Mouse (Mus musculus) ES-Bruce4 (cell line): Measurements from ENCODE around the gene Fam81a. TPM values are rescaled to one million over a fixed set of nuclear protein-coding genes. Genes with fewer than 3 reads are reported as not detected.

ENCODE experiments used
- H3K27ac ChIP-seq: 2 replicates; pipeline ENCODE4 v1.5.1; 2012; ENCODE audit warnings: low read length, inconsistent platforms; ENCODE audit not compliant: insufficient read depth
- H3K27me3 ChIP-seq: 2 replicates; pipeline ENCODE4 v1.6.1; 2012; ENCODE audit warnings: mild to moderate bottlenecking, low read length, inconsistent platforms; ENCODE audit not compliant: control insufficient read depth, poor library complexity, insufficient read depth, severe bottlenecking
- H3K36me3 ChIP-seq: 2 replicates; pipeline ENCODE4 v1.6.1; 2012; ENCODE audit warnings: inconsistent platforms, mild to moderate bottlenecking, low read length, moderate library complexity; ENCODE audit not compliant: control insufficient read depth, poor library complexity, insufficient read depth, severe bottlenecking
- H3K4me1 ChIP-seq: one replicate; pipeline ENCODE4 v1.8.1; 2011; ENCODE audit warnings: low read length; ENCODE audit not compliant: control insufficient read depth, insufficient read depth
- H3K4me3 ChIP-seq: 2 replicates; pipeline ENCODE4 v1.5.1; 2011; ENCODE audit warnings: low read depth, mild to moderate bottlenecking, low read length
- H3K9ac ChIP-seq: 2 replicates; pipeline ENCODE4 v1.6.1; 2012; ENCODE audit warnings: low read depth, mild to moderate bottlenecking, inconsistent platforms; ENCODE audit not compliant: poor library complexity, severe bottlenecking
- H3K9me3 ChIP-seq: replicated peaks from 2 replicates; pipeline ENCODE4 v1.6.1; 2012; ENCODE audit warnings: mild to moderate bottlenecking, low read length, inconsistent platforms; ENCODE audit not compliant: control insufficient read depth, poor library complexity, insufficient read depth, severe bottlenecking
- CTCF ChIP-seq: IDR thresholded peaks from one replicate; pipeline ENCODE4 v1.8.1; 2011; ENCODE audit warnings: low read depth, low read length
- EP300 ChIP-seq: IDR thresholded peaks from 2 replicates; pipeline ENCODE4 v1.6.1; 2011; ENCODE audit warnings: low read depth, low read length; ENCODE audit not compliant: insufficient read depth
- POLR2A ChIP-seq: IDR thresholded peaks from one replicate; pipeline ENCODE4 v1.8.1; 2011; ENCODE audit warnings: low read length; ENCODE audit not compliant: insufficient read depth
- polyA plus RNA-seq: library from polyadenylated mRNA; stranded (reverse); fragments of >200 nt; gene quantifications from 2 replicates; pipeline ENCODE4 v1.2.4, GENCODE M21; 2011; ENCODE audit warnings: low read depth; ENCODE audit not compliant: missing spikeins, insufficient read depth, insufficient read length

Fam81a gene
- polyA plus RNA-seq, 1 experiment: 8.3 TPM

DNA sequence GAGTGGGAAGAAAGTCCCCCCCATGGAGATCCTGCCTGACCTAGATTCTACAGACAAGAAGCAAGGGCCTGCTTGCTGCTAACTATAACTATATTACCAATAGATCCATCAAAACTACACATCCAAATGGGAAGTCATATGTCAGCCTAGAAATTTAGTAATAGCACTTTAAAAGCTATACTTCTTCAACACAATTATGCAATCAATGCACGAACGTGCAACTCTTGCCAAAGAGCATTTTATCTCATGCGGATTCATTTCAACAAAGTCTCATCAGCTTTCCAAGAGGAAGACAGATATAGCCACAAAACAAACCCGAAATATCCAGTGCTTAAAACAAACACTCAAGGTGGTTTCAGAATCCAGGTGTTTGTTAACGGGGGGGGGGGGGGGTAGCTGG, 36.8 kb downstream of the Fam81a start:
- H3K4me1 ChIP-seq: no peaks in the 10 kb centered on the region
- no peak for TF ChIP-seq EP300
- TF ChIP-seq CTCF: no peak
- TF ChIP-seq POLR2A: no peak
- H3K4me3 ChIP-seq: no peak overlapping the region
- H3K36me3 ChIP-seq: no peaks in the 10 kb centered on the region
- no peak overlapping the region for H3K9ac ChIP-seq
- H3K27ac ChIP-seq: no peak overlapping the region
- no peaks in the 10 kb centered on the region for H3K9me3 ChIP-seq
- no peaks in the 10 kb centered on the region for H3K27me3 ChIP-seq

DNA sequence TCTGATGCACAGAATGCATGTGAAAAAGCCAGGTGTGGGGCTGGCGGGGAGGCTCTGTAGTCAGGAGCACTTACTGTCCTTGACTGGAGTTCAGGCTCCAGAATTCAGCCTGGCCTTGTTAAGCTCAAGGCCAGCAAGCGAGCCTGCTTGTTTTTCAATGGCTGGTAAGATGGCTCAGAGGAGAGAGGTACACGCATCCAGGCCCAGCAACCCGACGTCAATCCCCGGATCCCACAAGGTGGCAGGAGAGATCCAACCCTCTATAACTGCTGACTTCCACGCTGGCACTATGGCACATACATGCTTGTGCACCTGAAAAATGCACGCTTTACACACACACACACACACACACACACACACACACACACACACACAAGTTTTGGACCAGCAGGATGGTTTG, 39.3 kb downstream of the Fam81a start:
- TF ChIP-seq EP300 (no peak), POLR2A (no peak), CTCF (peak; percentile 58)
- no peaks in the 10 kb centered on the region; the same call in 1 of the 2 replicates for H3K9me3 ChIP-seq
- no peaks in the 10 kb centered on the region for H3K4me1 ChIP-seq
- H3K27me3 ChIP-seq: no peaks in the 10 kb centered on the region
- no peak overlapping the region for H3K9ac ChIP-seq
- no peaks in the 10 kb centered on the region for H3K36me3 ChIP-seq
- no peak overlapping the region for H3K27ac ChIP-seq
- H3K4me3 ChIP-seq: no peak overlapping the region

DNA sequence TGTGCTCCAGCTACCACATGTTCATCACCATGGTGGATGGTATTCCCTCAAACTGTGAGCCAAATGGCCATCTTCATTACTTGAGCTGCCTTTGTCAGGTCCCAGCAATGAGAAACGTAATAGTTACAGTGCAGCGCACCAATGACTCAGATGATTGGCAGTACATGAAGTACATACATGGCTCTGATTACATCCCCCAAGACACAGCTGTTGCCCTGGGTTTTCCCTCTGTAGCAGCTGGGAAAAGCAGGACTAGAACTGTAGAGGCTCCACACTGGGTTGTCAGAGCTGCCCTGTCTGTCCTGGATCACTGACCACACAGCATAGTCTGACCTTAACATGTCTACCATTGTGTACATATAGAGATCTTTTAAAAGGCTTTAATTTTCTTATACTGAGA, 44.8 kb downstream of the Fam81a start:
- Histone ChIP-seq H3K9me3 (no peaks in the 10 kb centered on the region; the same call in 1 of the 2 replicates), H3K36me3 (no peaks in the 10 kb centered on the region), H3K4me3 (no peak overlapping the region), H3K27me3 (no peaks in the 10 kb centered on the region), H3K9ac (no peak overlapping the region), H3K4me1 (no peaks in the 10 kb centered on the region), H3K27ac (no peak overlapping the region)
- TF ChIP-seq POLR2A (no peak), CTCF (no peak), EP300 (no peak)

DNA sequence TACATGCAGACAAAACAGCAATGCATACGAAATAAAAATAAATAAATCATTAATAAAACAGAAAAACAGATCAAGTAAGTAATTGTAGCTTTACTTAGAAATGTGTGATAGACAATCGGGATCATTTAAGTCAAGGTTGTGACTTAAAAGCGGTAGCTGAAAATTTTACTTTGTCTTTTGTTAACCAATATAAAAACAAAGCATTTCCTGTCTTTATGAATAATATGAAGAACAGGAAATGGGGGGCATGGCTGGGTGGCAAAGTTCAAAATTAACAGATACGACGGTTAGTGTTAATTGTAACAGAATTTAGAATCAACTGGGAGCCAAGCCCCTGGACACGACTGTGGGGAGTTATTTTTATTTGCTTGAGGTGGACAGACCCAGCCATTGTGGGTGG, 47.3 kb downstream of the Fam81a start:
- no peaks in the 10 kb centered on the region; the same call in 1 of the 2 replicates for H3K9me3 ChIP-seq
- TF ChIP-seq CTCF (no peak), POLR2A (no peak), EP300 (no peak)

DNA sequence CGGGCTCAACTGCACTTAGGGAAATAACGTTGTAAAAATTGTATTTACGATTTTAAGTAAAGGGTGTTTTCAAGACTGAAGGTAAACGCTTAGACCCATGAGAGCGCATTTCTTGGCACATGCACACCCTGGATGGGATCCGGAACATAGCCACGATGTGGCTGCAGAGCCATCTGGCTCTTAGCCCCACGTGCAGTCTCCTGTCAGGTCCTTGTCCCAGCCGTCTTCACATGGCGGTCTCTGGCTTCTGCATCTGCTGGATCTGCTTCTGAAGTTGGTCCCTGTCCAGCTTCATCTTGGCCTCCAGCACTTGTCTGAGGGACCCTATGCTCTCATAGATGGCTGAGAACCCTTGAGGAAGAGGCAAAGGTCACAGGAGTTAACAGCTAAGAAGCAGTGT, 51.8 kb downstream of the Fam81a start:
- Histone ChIP-seq H3K9me3 (no peaks in the 10 kb centered on the region), H3K4me1 (peaks cover 7% of the 10 kb centered on the region), H3K36me3 (no peaks in the 10 kb centered on the region), H3K9ac (no peak overlapping the region), H3K4me3 (no peak overlapping the region), H3K27ac (no peak overlapping the region), H3K27me3 (no peaks in the 10 kb centered on the region)
- TF ChIP-seq POLR2A (no peak), CTCF (no peak), EP300 (no peak)

More for the DNA sequence above, 47.3 kb downstream of the Fam81a start:
- Histone ChIP-seq H3K9ac (no peak overlapping the region), H3K4me1 (no peaks in the 10 kb centered on the region), H3K27ac (no peak overlapping the region), H3K36me3 (no peaks in the 10 kb centered on the region), H3K27me3 (no peaks in the 10 kb centered on the region), H3K4me3 (no peak overlapping the region)

DNA sequence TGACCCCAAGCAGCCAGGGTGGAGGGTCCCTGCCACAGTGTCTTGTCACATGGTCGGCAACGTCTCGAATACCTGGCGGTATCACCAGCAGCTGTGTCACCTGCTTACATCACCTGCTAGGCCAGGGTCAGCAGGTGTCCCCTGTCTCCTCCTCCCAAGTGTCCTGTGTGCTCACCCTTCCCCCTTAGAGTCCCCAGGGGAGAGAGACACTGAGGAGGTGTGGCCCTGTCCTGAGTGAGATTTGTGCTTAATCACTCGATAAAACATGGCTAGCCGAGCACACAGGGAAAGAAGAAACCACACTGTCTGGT, 53.6 kb downstream of the Fam81a start:
- Histone ChIP-seq H3K9ac (no peak overlapping the region), H3K9me3 (no peaks in the 10 kb centered on the region), H3K27ac (no peak overlapping the region), H3K4me3 (no peak overlapping the region), H3K36me3 (no peaks in the 10 kb centered on the region), H3K4me1 (peaks cover 7% of the 10 kb centered on the region), H3K27me3 (no peaks in the 10 kb centered on the region)
- TF ChIP-seq CTCF (no peak), EP300 (peak; percentile 85)
